Mouse (Mus musculus): ENCODE measurements around the gene Slco2b1. TPM values are rescaled to one million over a fixed set of nuclear protein-coding genes. Genes with fewer than 3 reads are reported as not detected.

The Slco2b1 gene
- polyA plus RNA-seq, 1 experiment from 2014 or later: 0.44 TPM

DNA sequence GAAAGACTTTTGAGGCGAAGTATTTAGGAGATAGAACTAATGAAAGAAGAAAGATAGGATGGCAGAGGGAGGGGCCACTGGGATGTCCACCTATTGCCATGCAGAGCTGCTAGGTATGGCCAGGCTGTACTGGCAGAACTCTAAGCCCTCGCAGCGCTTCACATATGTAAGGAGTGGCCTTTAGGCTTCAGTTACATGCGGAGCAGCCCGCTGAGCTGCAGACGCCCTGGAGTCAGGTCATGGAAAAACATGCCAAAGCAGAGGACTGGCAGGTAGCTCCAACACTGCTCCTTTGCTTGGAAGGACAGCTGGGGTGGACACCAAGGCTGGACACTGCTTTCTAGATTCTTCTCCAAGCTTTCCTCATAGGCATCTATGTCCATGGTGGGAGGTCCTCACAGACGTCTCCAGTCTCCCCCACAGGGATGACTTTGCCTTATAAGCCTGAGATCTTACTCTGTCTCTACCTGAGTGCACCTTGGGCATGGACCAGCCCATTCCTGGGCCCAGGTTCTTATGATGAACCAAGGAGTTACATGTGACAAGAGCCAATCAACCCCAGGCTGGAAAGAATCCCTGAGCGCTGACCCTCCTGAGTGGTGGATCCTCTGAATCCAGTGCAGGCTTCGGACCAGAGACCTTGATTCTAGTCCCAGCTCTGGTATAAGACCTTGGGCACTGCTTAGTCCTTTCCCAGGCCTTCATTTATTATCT lies 47.5 kb downstream of the Slco2b1 start:
- Histone ChIP-seq H3K36me3 (no peaks in the 10 kb centered on the region), H3K27ac (no peak overlapping the region), H3K4me3 (no peak overlapping the region), H3K9me3 (no peaks in the 10 kb centered on the region), H3K4me1 (peaks cover 16% of the 10 kb centered on the region), H3K27me3 (ENCODE audit: insufficient read depth, poor library complexity, severe bottlenecking) (peaks cover 54% of the 10 kb centered on the region)
- no peak for DNase-seq (ENCODE audit: low spot score)
- WGBS: 79% methylated on average over 9 of the region's 9 CpGs

DNA sequence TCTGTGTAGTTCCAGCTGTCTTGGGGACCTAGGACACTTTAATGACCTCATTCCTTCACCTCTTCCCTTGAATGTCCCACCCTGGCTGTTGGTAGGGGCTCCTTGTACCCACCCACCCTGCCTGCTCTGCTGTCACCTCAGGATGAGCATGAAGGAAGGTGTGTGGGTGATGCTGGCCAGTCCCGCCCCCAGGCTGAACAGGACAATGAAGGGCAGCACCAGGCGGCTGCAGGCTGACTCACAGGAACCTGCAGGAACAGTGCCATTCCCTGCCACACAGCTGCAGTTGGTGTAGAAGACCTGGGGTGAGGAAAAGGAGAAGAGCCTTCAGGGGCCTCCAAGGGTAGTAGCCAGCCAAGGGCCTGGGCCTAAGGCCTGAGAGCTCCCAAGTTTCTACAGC lies 48.8 kb downstream of the Slco2b1 start:
- DNase-seq (ENCODE audit: low spot score): no peak
- H3K4me1 ChIP-seq: peaks cover 12% of the 10 kb centered on the region
- no peak overlapping the region for H3K4me3 ChIP-seq
- peak overlapping the region; percentile 42; the same call in 1 of the 2 replicates for H3K27ac ChIP-seq
- H3K9me3 ChIP-seq: no peaks in the 10 kb centered on the region
- 66% methylated on average over 2 of the region's 2 CpGs for WGBS
- peaks cover 48% of the 10 kb centered on the region for H3K27me3 ChIP-seq (ENCODE audit: insufficient read depth, poor library complexity, severe bottlenecking)
- no peaks in the 10 kb centered on the region for H3K36me3 ChIP-seq

DNA sequence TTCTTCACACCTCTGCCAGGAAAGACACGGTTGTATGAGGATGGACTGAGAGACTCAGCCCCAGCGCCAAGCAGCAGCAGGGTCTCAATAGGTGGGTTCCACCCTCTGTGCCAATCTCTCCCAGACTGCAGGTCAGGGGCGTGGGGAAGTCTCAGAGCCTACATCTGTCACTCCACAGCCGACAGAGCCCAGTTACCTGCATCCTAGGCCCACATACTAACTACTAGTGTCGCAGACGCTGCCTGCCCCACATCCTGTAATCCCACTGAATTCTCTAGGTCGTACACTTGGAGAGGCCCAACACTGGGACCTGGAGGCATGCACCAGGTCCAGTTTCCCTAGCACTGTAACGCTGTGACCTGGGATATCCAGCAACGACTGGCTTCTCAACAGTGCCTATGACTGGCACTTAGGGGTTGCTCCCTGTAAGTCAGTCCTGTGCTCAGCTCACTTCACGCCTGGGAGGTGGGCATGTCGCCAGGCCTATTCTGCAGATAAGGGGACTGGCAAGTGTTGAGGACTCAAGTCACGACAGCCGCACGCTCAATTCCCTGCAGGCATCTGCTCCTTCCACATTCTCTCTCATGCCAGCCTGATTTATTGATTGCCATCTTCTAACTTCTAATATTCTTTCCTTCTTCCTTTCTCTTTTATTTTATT lies 49.4 kb downstream of the Slco2b1 start:
- Histone ChIP-seq H3K36me3 (no peaks in the 10 kb centered on the region), H3K4me3 (no peak overlapping the region), H3K4me1 (peaks cover 12% of the 10 kb centered on the region), H3K9me3 (no peaks in the 10 kb centered on the region), H3K27ac (no peak overlapping the region), H3K27me3 (ENCODE audit: insufficient read depth, poor library complexity, severe bottlenecking) (peaks cover 43% of the 10 kb centered on the region; the same call in 1 of the 2 replicates)
- 64% methylated on average over 14 of the region's 14 CpGs for WGBS
- DNase-seq (ENCODE audit: low spot score): no peak

DNA sequence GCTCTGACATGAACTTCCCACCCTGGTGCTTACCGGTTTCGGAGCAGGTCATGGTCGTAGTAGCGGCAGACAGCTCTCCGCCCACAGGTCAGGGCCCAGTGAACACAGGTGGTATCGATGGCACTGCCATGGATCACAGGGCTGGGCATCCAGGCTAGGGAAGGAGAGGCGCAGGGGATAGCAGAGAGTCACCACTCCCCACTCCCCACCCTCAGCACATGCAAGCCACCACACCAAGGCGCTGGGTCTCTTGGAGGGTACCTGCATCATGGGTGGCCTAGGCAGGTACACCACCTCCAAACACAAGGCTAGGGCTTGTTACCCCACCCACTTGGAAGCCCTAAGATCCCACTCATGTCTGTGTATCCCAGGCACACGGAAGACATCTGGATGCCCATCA lies 50.1 kb downstream of the Slco2b1 start:
- 82% methylated on average over 9 of the region's 9 CpGs for WGBS
- H3K4me3 ChIP-seq: no peak overlapping the region
- no peak for DNase-seq (ENCODE audit: low spot score)
- no peaks in the 10 kb centered on the region for H3K36me3 ChIP-seq
- no peak overlapping the region for H3K27ac ChIP-seq
- H3K27me3 ChIP-seq (ENCODE audit: insufficient read depth, poor library complexity, severe bottlenecking): peaks cover 39% of the 10 kb centered on the region; the same call in 1 of the 2 replicates
- no peaks in the 10 kb centered on the region for H3K9me3 ChIP-seq
- H3K4me1 ChIP-seq: peaks cover 12% of the 10 kb centered on the region

DNA sequence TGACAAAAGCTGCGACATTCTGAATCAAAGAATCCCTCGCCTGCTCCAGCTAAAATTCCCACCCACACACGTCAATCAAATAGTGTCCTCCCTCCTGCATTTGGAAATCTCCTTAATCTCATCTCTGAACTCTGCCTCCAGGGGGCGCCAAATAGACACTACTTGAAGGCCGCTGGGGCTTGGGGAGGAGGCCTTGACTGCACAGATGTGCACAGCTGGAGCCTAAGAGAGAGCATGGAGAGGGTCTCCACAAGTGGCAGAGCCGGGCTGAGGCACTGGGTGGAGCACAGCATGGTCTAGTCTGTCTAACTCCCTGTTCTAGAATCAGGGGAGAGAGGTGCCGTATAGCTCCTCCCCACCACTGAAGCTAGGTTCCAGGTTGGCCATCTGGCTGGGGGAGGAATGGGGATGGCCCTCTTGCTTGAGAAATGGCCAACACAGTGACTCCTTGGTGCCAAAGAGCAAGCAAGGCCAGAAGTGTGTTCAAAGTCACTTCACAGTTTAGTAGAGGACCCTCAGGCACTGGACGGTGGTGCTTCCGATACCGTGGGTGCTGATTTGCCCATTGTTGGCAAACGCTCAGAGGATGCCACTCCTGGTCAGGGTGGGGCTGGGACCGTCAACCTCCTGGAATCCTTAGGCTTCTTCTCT lies 51.6 kb downstream of the Slco2b1 start:
- H3K36me3 ChIP-seq: no peaks in the 10 kb centered on the region
- no peaks in the 10 kb centered on the region for H3K9me3 ChIP-seq
- DNase-seq (ENCODE audit: low spot score): no peak
- WGBS: 50% methylated on average over 12 of the region's 12 CpGs
- H3K4me3 ChIP-seq: no peak overlapping the region
- H3K27ac ChIP-seq: no peak overlapping the region
- H3K27me3 ChIP-seq (ENCODE audit: insufficient read depth, poor library complexity, severe bottlenecking): peaks cover 35% of the 10 kb centered on the region; the same call in 1 of the 2 replicates
- H3K4me1 ChIP-seq: peaks cover 7% of the 10 kb centered on the region

DNA sequence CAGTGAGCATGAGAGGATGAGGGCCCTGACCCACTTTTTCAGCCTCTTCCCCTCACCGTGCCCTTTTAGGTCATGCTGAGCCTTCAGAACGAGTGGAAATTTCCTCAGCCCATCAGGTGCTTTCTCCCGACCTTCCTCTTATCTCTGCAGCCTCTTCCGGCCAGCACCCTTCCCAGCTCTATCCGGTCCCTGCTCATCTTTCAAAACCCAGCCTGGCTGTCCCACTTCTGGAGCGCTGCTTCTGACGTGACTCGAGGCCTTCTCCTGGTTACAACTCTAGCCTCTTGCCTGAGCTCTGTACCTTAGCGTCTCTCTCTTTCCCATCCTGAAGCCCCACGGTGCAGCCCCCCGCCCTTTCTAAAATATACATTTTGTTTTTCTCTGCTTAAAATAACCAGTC lies 56.9 kb downstream of the Slco2b1 start:
- H3K4me1 ChIP-seq: 0 out of 2 replicates have a peak, but pooled peaks cover 2% of the 10 kb centered on the region
- no peak overlapping the region for H3K27ac ChIP-seq
- DNase-seq (ENCODE audit: low spot score): no peak
- 49% methylated on average over 11 of the region's 11 CpGs for WGBS
- no peaks in the 10 kb centered on the region for H3K36me3 ChIP-seq
- no peak overlapping the region for H3K4me3 ChIP-seq
- 0 out of 2 replicates have a peak, but pooled peaks cover 2% of the 10 kb centered on the region for H3K9me3 ChIP-seq
- peaks cover 9% of the 10 kb centered on the region; the same call in 1 of the 2 replicates for H3K27me3 ChIP-seq (ENCODE audit: insufficient read depth, poor library complexity, severe bottlenecking)

DNA sequence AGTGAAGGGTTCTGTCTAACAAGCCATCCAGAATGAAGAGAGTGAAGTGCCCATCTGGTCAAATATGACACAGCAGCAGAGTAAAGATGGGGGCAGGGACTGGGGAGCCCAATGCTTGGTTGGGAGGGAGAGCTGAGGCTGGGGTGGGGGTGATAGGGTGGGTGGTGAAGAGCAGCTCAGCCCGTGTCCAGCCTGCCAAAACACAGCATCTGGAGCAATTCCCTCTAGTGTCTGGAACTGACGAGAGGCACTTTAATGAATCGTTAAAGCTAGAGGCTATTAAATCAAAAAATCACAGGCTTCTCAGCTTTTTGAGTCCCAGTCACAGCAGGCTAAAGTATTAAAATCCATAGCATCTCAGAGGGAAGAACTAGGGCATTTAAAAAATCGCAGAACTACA lies 61.6 kb downstream of the Slco2b1 start:
- H3K9me3 ChIP-seq: 0 out of 2 replicates have a peak, but pooled peaks cover 2% of the 10 kb centered on the region
- H3K27ac ChIP-seq: no peak overlapping the region
- H3K4me3 ChIP-seq: no peak overlapping the region
- DNase-seq (ENCODE audit: low spot score): no peak
- no peaks in the 10 kb centered on the region; the same call in 1 of the 2 replicates for H3K27me3 ChIP-seq (ENCODE audit: insufficient read depth, poor library complexity, severe bottlenecking)
- 60% methylated on average over 4 of the region's 4 CpGs for WGBS
- no peaks in the 10 kb centered on the region for H3K36me3 ChIP-seq
- no peaks in the 10 kb centered on the region for H3K4me1 ChIP-seq

DNA sequence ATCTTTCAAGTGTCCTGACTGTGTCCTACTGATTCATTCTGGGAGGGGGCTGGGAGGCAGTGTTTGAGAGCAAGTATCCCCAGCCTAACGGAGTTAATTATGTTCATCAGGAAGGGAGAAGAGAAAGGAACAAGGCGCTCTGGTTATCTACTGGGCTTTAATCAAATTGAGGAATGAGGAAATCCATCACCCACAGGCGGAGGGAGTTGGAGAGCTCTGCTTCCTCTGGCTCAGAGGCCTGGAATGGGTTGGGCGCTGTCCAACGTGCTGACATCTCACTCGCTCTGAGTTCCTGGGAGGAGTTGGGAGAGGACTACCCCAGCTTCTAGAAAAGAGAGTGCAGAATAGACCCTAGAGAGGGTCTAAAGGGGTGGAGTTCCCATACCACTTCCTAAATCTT lies 62.5 kb downstream of the Slco2b1 start:
- DNase-seq (ENCODE audit: low spot score): peak; percentile 82
- Histone ChIP-seq H3K4me1 (no peaks in the 10 kb centered on the region; the same call in 1 of the 2 replicates), H3K27ac (no peak overlapping the region), H3K4me3 (no peak overlapping the region), H3K36me3 (no peaks in the 10 kb centered on the region), H3K27me3 (ENCODE audit: insufficient read depth, poor library complexity, severe bottlenecking) (no peaks in the 10 kb centered on the region; the same call in 1 of the 2 replicates), H3K9me3 (0 out of 2 replicates have a peak, but pooled peaks cover 2% of the 10 kb centered on the region)
- under 1% methylated on average over 6 of the region's 6 CpGs for WGBS

DNA sequence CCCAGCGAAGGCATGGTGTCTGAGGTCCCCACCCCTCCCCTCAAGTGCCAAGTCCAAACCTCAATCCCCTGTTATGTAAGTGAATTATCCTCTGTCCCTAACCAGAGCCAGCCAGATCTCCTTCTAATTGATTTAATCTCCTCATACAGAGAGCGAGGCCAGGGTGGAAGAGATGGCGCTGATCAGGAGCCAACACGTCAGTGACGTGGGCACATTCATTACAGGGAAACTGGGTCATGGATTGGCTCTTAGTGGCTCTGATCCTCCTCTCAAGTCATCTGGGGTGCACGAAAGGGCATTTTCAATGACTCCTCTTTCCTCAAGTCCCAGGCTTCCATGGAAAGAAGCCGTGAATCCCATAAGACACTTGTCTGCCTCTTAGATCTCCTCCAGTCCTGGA lies 66.4 kb downstream of the Slco2b1 start:
- no peak overlapping the region for H3K27ac ChIP-seq
- no peaks in the 10 kb centered on the region for H3K36me3 ChIP-seq
- H3K9me3 ChIP-seq: no peaks in the 10 kb centered on the region
- H3K4me1 ChIP-seq: peaks cover 16% of the 10 kb centered on the region
- 83% methylated on average over 7 of the region's 7 CpGs for WGBS
- no peak overlapping the region for H3K4me3 ChIP-seq
- H3K27me3 ChIP-seq (ENCODE audit: insufficient read depth, poor library complexity, severe bottlenecking): peaks cover 21% of the 10 kb centered on the region
- DNase-seq (ENCODE audit: low spot score): no peak

DNA sequence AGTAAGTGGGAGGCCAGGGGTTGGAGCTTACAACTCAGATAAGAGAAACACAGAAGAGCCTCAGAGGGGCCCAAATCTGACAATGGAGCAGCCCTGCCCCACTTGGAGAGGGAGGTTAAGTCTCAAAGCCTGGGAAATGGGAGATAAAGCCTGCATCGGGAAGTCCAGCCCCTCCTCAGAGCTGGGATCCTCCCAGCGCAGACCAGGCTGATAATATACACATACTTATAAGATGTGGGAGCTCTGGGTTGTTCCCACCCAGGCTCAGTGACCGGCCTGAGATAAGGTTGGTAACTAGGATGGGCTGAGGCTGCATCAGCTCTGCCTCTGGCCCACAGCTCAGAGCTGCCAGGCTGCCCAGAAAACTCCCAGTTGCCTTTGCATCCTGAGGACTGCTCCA lies 69.1 kb downstream of the Slco2b1 start:
- no peak overlapping the region for H3K27ac ChIP-seq
- no peaks in the 10 kb centered on the region for H3K36me3 ChIP-seq
- peak; percentile 83 for DNase-seq (ENCODE audit: low spot score)
- H3K4me3 ChIP-seq: no peak overlapping the region
- H3K9me3 ChIP-seq: no peaks in the 10 kb centered on the region
- peaks cover 16% of the 10 kb centered on the region for H3K4me1 ChIP-seq
- 10% methylated on average over 3 of the region's 3 CpGs for WGBS
- peaks cover 26% of the 10 kb centered on the region for H3K27me3 ChIP-seq (ENCODE audit: insufficient read depth, poor library complexity, severe bottlenecking)

DNA sequence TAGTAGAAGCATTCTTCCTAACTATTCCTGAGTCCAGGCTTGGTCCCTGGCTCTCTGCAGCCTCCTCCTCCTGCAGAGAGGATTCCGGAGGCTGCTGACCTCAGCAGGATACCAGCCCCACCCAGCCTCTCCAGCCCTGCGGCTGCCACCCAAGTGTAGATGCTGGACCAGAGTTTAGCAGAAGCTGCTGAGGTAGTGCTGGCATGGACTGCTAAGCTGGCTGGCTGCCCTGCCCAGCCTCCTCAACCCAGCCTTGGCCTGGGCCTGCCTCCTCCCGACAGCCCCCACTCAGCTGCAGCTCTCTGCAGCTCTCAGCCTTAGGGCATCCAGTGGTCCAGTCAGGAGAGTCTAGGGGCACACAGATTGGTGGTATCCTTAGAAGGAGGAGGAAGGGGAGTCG lies 69.9 kb downstream of the Slco2b1 start:
- no peak for DNase-seq (ENCODE audit: low spot score)
- Histone ChIP-seq H3K36me3 (no peaks in the 10 kb centered on the region), H3K9me3 (no peaks in the 10 kb centered on the region), H3K4me3 (no peak overlapping the region), H3K27ac (no peak overlapping the region), H3K27me3 (ENCODE audit: insufficient read depth, poor library complexity, severe bottlenecking) (peaks cover 29% of the 10 kb centered on the region), H3K4me1 (peaks cover 16% of the 10 kb centered on the region)
- 32% methylated on average over 4 of the region's 4 CpGs for WGBS

DNA sequence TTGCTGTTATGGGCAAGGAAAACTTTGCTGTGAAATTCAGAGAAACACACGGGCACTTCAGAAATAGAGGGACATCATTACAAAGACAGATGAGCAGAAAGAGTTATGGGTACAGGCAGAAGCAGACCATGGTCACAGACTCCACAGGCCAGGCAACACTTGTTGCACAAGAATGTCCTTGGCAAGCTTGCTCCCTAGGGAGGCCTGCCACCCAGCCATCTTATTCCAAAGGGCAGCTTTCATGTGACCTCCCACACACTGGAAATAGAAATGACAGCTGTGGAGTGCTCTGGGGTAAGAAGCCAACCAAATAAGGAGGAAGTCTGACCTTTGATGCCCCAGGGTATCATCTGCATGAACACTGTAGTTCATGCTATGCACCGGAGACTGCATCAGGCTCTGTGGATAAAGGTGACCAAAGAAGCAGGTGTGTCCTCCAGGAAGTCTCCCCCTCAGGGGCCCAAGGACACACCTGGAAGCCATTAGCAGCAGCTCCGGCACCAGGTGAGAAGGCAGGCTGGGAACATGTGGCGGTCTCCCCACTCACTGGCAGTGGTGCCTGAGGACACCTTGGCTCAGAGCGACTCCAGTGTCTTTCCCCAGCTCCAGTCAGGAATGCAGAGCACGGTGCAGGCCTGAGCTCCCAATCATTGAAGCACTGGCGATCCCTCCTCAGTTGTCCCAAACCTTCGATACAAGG lies 77.0 kb downstream of the Slco2b1 start:
- Histone ChIP-seq H3K4me3 (no peak overlapping the region), H3K27me3 (ENCODE audit: insufficient read depth, poor library complexity, severe bottlenecking) (peaks cover 62% of the 10 kb centered on the region), H3K4me1 (no peaks in the 10 kb centered on the region), H3K9me3 (no peaks in the 10 kb centered on the region), H3K36me3 (no peaks in the 10 kb centered on the region), H3K27ac (no peak overlapping the region)
- no peak for DNase-seq (ENCODE audit: low spot score)
- WGBS: 69% methylated on average over 8 of the region's 8 CpGs

All from heart, embryonic 10.5 days (tissue).